ENCODE assay signal across 22 mouse cellular contexts in genomic region chr10:122973241-122973640, GRCm38 (mm10).
DNase-seq lines count a peak whose midpoint lies in the region; ATAC-seq and TF ChIP-seq lines count a peak whose summit lies in the region.
"Had no signal": no experiment of that assay in that cellular context is flagged by ENCODE, and none has a peak within 500 bp of the region (broad histone marks: within the 10 kb centered on the region; RNA-seq: fewer than 3 reads in every experiment).

No protein-coding gene starts in this region.

- DNase-seq in heart, adult 11 months = peak; percentile 82
- no peak for DNase-seq in heart, adult 18-20 months
- DNase-seq in heart, adult 2 months = no peak
- no peak for DNase-seq in intestine, embryonic 14.5 days (ENCODE audit: low spot score)
- no peak for DNase-seq in lung, postnatal 36 days
- DNase-seq: adrenal gland, adult 2 months; adrenal gland, adult 8-10 months; adrenal gland, postnatal 10 days; adrenal gland, postnatal 14 days; adrenal gland, postnatal 25 days; adrenal gland, postnatal 36 days; B cell, adult 2 months; cerebellum, adult 11 months; cerebellum, adult 11-12 months had no signal

- H3K9me3 ChIP-seq in heart, embryonic 12.5 days (replicated peaks) = no peaks in the 10 kb centered on the region
- no peaks in the 10 kb centered on the region for H3K9me3 ChIP-seq in intestine, embryonic 14.5 days (ENCODE audit: control insufficient read depth, low read length)
- H3K9me3 ChIP-seq in intestine, embryonic 16.5 days (ENCODE audit: control insufficient read depth, low read length) = no peaks in the 10 kb centered on the region
- no peaks in the 10 kb centered on the region for H3K9me3 ChIP-seq in lung, embryonic 15.5 days
- H3K9me3 ChIP-seq: G1E had no signal

- H3K36me3 ChIP-seq in heart, embryonic 12.5 days = no peaks in the 10 kb centered on the region
- no peaks in the 10 kb centered on the region for H3K36me3 ChIP-seq in heart, adult 2 months (ENCODE audit: control insufficient read depth, insufficient read depth, low read length)
- no peaks in the 10 kb centered on the region for H3K36me3 ChIP-seq in intestine, embryonic 14.5 days (ENCODE audit: control insufficient read depth, insufficient read depth, low read length)
- H3K36me3 ChIP-seq in intestine, embryonic 16.5 days (ENCODE audit: control insufficient read depth, insufficient read depth, low read length) = no peaks in the 10 kb centered on the region
- H3K36me3 ChIP-seq in lung, embryonic 15.5 days = no peaks in the 10 kb centered on the region
- H3K36me3 ChIP-seq: G1E had no signal

- no peaks in the 10 kb centered on the region for H3K4me1 ChIP-seq in heart, embryonic 12.5 days (replicated peaks)
- H3K4me1 ChIP-seq in heart, adult 2 months (ENCODE audit: control insufficient read depth, insufficient read depth, low read length) = peaks cover 1% of the 10 kb centered on the region; the same call in 1 of the 2 replicates
- H3K4me1 ChIP-seq in intestine, embryonic 14.5 days (replicated peaks; ENCODE audit: control insufficient read depth, insufficient read depth, low read length) = no peaks in the 10 kb centered on the region
- no peaks in the 10 kb centered on the region for H3K4me1 ChIP-seq in intestine, embryonic 16.5 days (ENCODE audit: control insufficient read depth, insufficient read depth, low read length)
- no peaks in the 10 kb centered on the region for H3K4me1 ChIP-seq in lung, embryonic 15.5 days

- no peaks in the 10 kb centered on the region for H3K27me3 ChIP-seq in heart, embryonic 12.5 days (replicated peaks)
- no peaks in the 10 kb centered on the region for H3K27me3 ChIP-seq in heart, adult 2 months (ENCODE audit: control insufficient read depth, insufficient read depth, low read length)
- no peaks in the 10 kb centered on the region for H3K27me3 ChIP-seq in intestine, embryonic 14.5 days (replicated peaks; ENCODE audit: control insufficient read depth, insufficient read depth, low read length)
- H3K27me3 ChIP-seq in intestine, embryonic 16.5 days (replicated peaks; ENCODE audit: control insufficient read depth, insufficient read depth, low read length) = no peaks in the 10 kb centered on the region
- no peaks in the 10 kb centered on the region for H3K27me3 ChIP-seq in lung, embryonic 15.5 days
- H3K27me3 ChIP-seq: CH12.LX, Patski had no signal

- H3K4me3 ChIP-seq in heart, embryonic 12.5 days = no peak overlapping the region
- no peak overlapping the region for H3K4me3 ChIP-seq in heart, adult 2 months
- H3K4me3 ChIP-seq in intestine, embryonic 14.5 days (ENCODE audit: low read depth, low read length) = no peak overlapping the region
- H3K4me3 ChIP-seq in intestine, embryonic 16.5 days (ENCODE audit: low read length) = no peak overlapping the region
- H3K4me3 ChIP-seq in lung, embryonic 15.5 days = no peak overlapping the region

- ATAC-seq in heart, embryonic 12.5 days (ENCODE audit: insufficient number of reproducible peaks, low FRiP score) = peak; percentile 39; the same call in 1 of the 2 replicates
- ATAC-seq in intestine, embryonic 14.5 days (replicated peaks; ENCODE audit: low FRiP score, low TSS enrichment, low read depth) = 0 out of 2 replicates have a peak, but pooled peaks have one; percentile 42
- no peak for ATAC-seq in intestine, embryonic 16.5 days
- peak; percentile 58; the same call in 1 of the 2 replicates for ATAC-seq in lung, embryonic 15.5 days (ENCODE audit: borderline replicate concordance, extremely low read depth, low FRiP score, low TSS enrichment)
- ATAC-seq: activated CD4-positive, CD25-positive, alpha-beta regulatory T cell, adult 4 months; CD4-positive, CD25-positive, alpha-beta regulatory T cell, adult 4 months; Patski had no signal

- no peak overlapping the region for H3K9ac ChIP-seq in heart, embryonic 12.5 days
- no peak overlapping the region for H3K9ac ChIP-seq in heart, adult 2 months (ENCODE audit: low read depth, low read length)
- no peak overlapping the region for H3K9ac ChIP-seq in intestine, embryonic 14.5 days (ENCODE audit: low read length)
- no peak overlapping the region for H3K9ac ChIP-seq in intestine, embryonic 16.5 days (ENCODE audit: low read depth, low read length)
- no peak overlapping the region for H3K9ac ChIP-seq in lung, embryonic 15.5 days

- no peak overlapping the region for H3K4me2 ChIP-seq in heart, embryonic 12.5 days
- H3K4me2 ChIP-seq in intestine, embryonic 14.5 days (ENCODE audit: low read length) = no peak overlapping the region
- H3K4me2 ChIP-seq in intestine, embryonic 16.5 days (ENCODE audit: low read depth, low read length) = no peak overlapping the region
- no peak overlapping the region for H3K4me2 ChIP-seq in lung, embryonic 15.5 days

- no peaks in the 10 kb centered on the region for H3K79me2 ChIP-seq in heart, adult 2 months (replicated peaks; ENCODE audit: control insufficient read depth, insufficient read depth, low read length)

- TF ChIP-seq EP300 in heart, adult 2 months (IDR thresholded peaks at IDR 0.05; ENCODE audit: insufficient read depth, low read depth, low read length) = no peak

- H3K27ac ChIP-seq in heart, embryonic 12.5 days (ENCODE audit: poor library complexity, severe bottlenecking) = no peak overlapping the region
- H3K27ac ChIP-seq in heart, adult 2 months = no peak overlapping the region
- H3K27ac ChIP-seq in intestine, embryonic 14.5 days (ENCODE audit: low read depth) = no peak overlapping the region
- no peak overlapping the region for H3K27ac ChIP-seq in intestine, embryonic 16.5 days (ENCODE audit: low read length)
- H3K27ac ChIP-seq in lung, embryonic 15.5 days = no peak overlapping the region

- TF ChIP-seq POLR2A in heart, adult 2 months (IDR thresholded peaks at IDR 0.05; ENCODE audit: insufficient read depth, low read depth, low read length) = no peak

- no peak for TF ChIP-seq CTCF in heart, adult 2 months (IDR thresholded peaks at IDR 0.05)

- intact Hi-C loops in heart, adult 2 months (cut with DNase I) = no loop called here
